Mouse (Mus musculus) hindbrain, embryonic 11.5 days (tissue): Measurements from ENCODE around the gene Fads2. TPM values are rescaled to one million over a fixed set of nuclear protein-coding genes. Genes with fewer than 3 reads are reported as not detected.
A peak's percentile ranks its signal among the peaks of the same experiment; 100 is the strongest.

Experiments
- ATAC-seq: fragments of 200-750 bp; cut with Nextera tagmentation; 2 replicates; pipeline ENCODE4 v1.8.0; 2017; ENCODE audit warnings: mild to moderate bottlenecking, moderate TSS enrichment, moderate library complexity; ENCODE audit not compliant: low FRiP score
- DNase-seq: peaks from one replicate; pipeline ENCODE4 v3.0.0-alpha.2; 2015; ENCODE audit warnings: low spot score
- H3K27ac ChIP-seq: fragments of 300-500 bp; sonication (generic); 2 replicates; pipeline ENCODE4 v1.5.1; 2014; ENCODE audit warnings: mild to moderate bottlenecking, low read depth, low read length
- H3K27me3 ChIP-seq: fragments of 300-500 bp; sonication (generic); 2 replicates; pipeline ENCODE4 v1.6.1; 2014; ENCODE audit warnings: mild to moderate bottlenecking, low read length, moderate library complexity, mixed read lengths; ENCODE audit not compliant: control insufficient read depth, insufficient read depth
- H3K36me3 ChIP-seq: fragments of 300-500 bp; sonication (generic); 2 replicates; pipeline ENCODE4 v1.6.1; 2014; ENCODE audit warnings: mild to moderate bottlenecking, low read length, moderate library complexity, mixed read lengths; ENCODE audit not compliant: control insufficient read depth, insufficient read depth
- H3K4me1 ChIP-seq: fragments of 300-500 bp; sonication (generic); replicated peaks from 2 replicates; pipeline ENCODE4 v1.6.1; 2014; ENCODE audit warnings: low read length, mixed read lengths; ENCODE audit not compliant: control insufficient read depth, insufficient read depth
- H3K4me2 ChIP-seq: fragments of 300-500 bp; sonication (generic); replicated peaks from 2 replicates; pipeline ENCODE4 v1.6.1; 2014; ENCODE audit warnings: mild to moderate bottlenecking, low read depth, low read length
- H3K4me3 ChIP-seq: fragments of 300-500 bp; sonication (generic); 2 replicates; pipeline ENCODE4 v1.5.1; 2014; ENCODE audit warnings: low read depth, low read length
- H3K9ac ChIP-seq: fragments of 300-500 bp; sonication (generic); 2 replicates; pipeline ENCODE4 v1.6.1; 2014; ENCODE audit warnings: low read depth, low read length
- H3K9me3 ChIP-seq: fragments of 300-500 bp; sonication (generic); 2 replicates; pipeline ENCODE4 v1.6.1; 2016; ENCODE audit warnings: low read length; ENCODE audit not compliant: control insufficient read depth
- WGBS: fragments of 180-500 bp; shearing (Covaris S2); extraction: QIAGEN DNeasy Blood & Tissue Kit; methylation state at CpG from one replicate; pipeline ENCODE4 v1.1.7; 2014; 5-methylcytosine and 5-hydroxymethylcytosine counted together
- polyA plus RNA-seq: library from polyadenylated mRNA; unstranded; fragments of >200 nt; fragmentation: Nextera tagmentation; extraction: Ambion mirVana; gene quantifications from 2 replicates; pipeline ENCODE4 v1.2.1, GENCODE M21; 2014

Gene Fads2
- polyA plus RNA-seq, 1 experiment from 2014 or later: 62.9 TPM

GRCm38 (mm10) chr19:10094695-10095094 lies 6.9 kb downstream of the Fads2 start:
- no peak for DNase-seq
- no peak overlapping the region for H3K4me2 ChIP-seq
- H3K36me3 ChIP-seq: peaks cover 17% of the 10 kb centered on the region
- no peaks in the 10 kb centered on the region for H3K9me3 ChIP-seq
- ATAC-seq: no peak
- H3K4me1 ChIP-seq: peaks cover 10% of the 10 kb centered on the region
- WGBS: 86% methylated on average over 4 of the region's 4 CpGs
- H3K4me3 ChIP-seq: no peak overlapping the region
- H3K27ac ChIP-seq: no peak overlapping the region
- H3K9ac ChIP-seq: peak overlapping the region; percentile 23; the same call in 1 of the 2 replicates
- no peaks in the 10 kb centered on the region for H3K27me3 ChIP-seq

DNA sequence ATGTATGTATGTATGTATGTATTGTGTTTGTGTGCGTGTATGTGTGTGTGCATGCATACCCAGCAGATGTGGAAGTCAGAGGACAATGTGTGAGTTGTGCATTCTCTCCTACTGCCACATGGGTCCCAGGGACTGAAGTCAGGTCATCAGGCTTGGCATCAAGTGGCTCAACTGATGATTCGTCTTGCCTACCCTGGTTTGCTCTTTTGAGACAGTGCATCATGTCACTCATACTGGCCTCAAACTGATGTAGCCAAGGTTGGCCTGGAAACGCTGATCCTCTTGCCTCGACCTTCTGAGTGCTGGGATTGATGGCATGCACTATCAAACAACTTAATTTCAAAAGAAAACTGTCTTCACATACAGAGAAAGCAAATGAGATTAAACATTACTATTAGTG lies 7.7 kb downstream of the Fads2 start:
- WGBS: 87% methylated on average over 4 of the region's 4 CpGs
- H3K27me3 ChIP-seq: no peaks in the 10 kb centered on the region

GRCm38 (mm10) chr19:10086976-10087375 lies 14.6 kb downstream of the Fads2 start:
- Histone ChIP-seq H3K4me3 (no peak overlapping the region), H3K27ac (no peak overlapping the region), H3K4me2 (no peak overlapping the region), H3K4me1 (no peaks in the 10 kb centered on the region), H3K9me3 (no peaks in the 10 kb centered on the region), H3K9ac (no peak overlapping the region), H3K36me3 (peaks cover 52% of the 10 kb centered on the region), H3K27me3 (no peaks in the 10 kb centered on the region)
- WGBS: 90% methylated on average over 4 of the region's 4 CpGs
- ATAC-seq (no peak), DNase-seq (no peak)

More for the DNA sequence above, 7.7 kb downstream of the Fads2 start:
- H3K27ac ChIP-seq: no peak overlapping the region
- no peak overlapping the region for H3K9ac ChIP-seq
- DNase-seq: no peak
- no peak overlapping the region for H3K4me2 ChIP-seq
- ATAC-seq: no peak
- H3K36me3 ChIP-seq: peaks cover 22% of the 10 kb centered on the region
- H3K4me1 ChIP-seq: peaks cover 8% of the 10 kb centered on the region
- H3K9me3 ChIP-seq: no peaks in the 10 kb centered on the region
- no peak overlapping the region for H3K4me3 ChIP-seq

DNA sequence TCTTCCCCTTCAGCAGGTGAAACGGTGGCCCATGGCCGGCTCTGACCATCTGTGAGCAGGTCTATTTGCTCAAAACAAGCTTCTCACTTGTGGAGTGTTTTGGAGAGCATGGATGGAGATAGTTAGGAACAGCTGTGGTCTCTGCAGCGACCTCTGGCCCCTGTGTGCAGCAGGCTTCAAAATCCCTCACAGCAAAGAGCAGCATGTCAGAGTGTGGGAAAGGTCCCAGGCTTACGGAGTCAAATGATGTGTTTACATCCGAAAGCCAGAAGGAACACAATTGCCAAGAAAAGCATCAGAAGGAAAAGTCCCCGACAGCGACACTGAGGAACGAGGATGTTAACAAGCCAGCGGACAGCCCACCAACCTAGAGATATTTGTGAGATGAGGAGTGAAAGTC lies 16.1 kb downstream of the Fads2 start:
- H3K27me3 ChIP-seq: no peaks in the 10 kb centered on the region
- no peak overlapping the region for H3K4me2 ChIP-seq
- H3K4me1 ChIP-seq: no peaks in the 10 kb centered on the region
- H3K36me3 ChIP-seq: peaks cover 44% of the 10 kb centered on the region
- no peak overlapping the region for H3K27ac ChIP-seq
- DNase-seq: no peak
- no peak overlapping the region for H3K9ac ChIP-seq
- no peak for ATAC-seq
- no peaks in the 10 kb centered on the region for H3K9me3 ChIP-seq
- no peak overlapping the region for H3K4me3 ChIP-seq
- 88% methylated on average over 9 of the region's 9 CpGs for WGBS

DNA sequence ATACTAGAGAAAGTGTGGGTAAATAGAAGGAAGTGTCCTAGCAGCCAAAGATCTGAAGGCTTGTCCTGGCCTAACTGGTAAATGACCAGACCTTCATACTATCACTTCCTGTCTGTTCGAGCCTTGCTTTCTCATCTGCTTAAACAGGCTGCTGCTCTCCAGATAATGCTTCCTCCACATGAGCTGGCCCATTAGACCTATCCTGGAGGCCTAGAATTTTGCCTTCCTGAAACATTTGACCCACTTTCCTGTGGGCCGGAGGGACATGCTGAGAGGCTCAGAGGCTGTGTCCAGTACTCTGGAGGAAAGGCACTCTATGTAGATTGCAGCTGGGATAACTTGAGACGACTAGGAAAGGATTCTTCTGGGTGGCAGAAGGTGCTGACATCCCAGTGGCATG lies 19.4 kb downstream of the Fads2 start:
- Histone ChIP-seq H3K4me1 (no peaks in the 10 kb centered on the region), H3K4me2 (no peak overlapping the region), H3K9ac (no peak overlapping the region), H3K9me3 (no peaks in the 10 kb centered on the region), H3K27ac (no peak overlapping the region), H3K36me3 (peaks cover 40% of the 10 kb centered on the region), H3K4me3 (no peak overlapping the region), H3K27me3 (no peaks in the 10 kb centered on the region)
- no peak for ATAC-seq
- WGBS: 83% methylated on average over 3 of the region's 3 CpGs
- no peak for DNase-seq

DNA sequence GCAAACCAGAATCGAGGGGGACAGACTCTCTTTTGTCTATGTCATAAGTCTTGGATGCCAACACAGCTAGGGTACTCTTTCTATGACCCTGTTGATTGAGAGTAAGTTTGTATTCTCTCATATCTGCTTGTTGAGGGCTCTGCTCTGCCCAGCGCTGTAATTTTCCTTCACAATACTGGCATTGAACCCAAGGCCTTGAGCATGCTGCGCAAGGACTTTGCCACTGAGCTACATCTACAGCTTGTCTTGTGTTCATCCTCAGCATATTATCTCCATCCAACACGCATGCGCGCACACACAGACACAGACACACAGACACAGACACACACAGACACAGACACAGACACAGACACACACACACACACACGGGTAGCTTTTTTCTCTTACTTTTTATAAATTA lies 21.2 kb downstream of the Fads2 start:
- Histone ChIP-seq H3K4me2 (no peak overlapping the region), H3K36me3 (peaks cover 50% of the 10 kb centered on the region), H3K9ac (no peak overlapping the region), H3K4me1 (no peaks in the 10 kb centered on the region), H3K9me3 (no peaks in the 10 kb centered on the region), H3K4me3 (no peak overlapping the region), H3K27me3 (no peaks in the 10 kb centered on the region), H3K27ac (no peak overlapping the region)
- DNase-seq (no peak), ATAC-seq (no peak)
- 97% methylated on average over 7 of the region's 7 CpGs for WGBS

DNA sequence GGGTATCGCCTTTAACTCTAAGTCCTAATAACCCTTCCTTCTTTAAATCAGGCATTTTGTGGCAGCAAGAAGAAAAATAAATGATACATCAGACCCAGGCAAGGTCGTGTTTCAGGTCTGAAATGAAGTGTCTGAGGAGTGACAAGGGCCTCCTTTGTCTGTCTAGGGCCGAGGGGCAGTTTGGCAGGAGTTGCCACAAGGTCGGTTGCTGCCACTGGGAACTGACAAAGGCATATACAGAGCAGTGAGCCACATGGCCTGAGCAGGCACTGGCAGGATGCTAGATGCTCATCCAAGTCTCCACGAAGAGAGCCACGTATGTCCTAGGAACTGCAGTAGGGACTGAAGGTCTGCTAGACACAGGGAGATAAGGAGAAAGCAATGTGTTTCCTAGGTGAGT lies 23.2 kb downstream of the Fads2 start:
- DNase-seq (no peak), ATAC-seq (no peak)
- H3K4me3 ChIP-seq: no peak overlapping the region
- peaks cover 63% of the 10 kb centered on the region for H3K36me3 ChIP-seq
- no peaks in the 10 kb centered on the region for H3K27me3 ChIP-seq
- H3K27ac ChIP-seq: no peak overlapping the region
- no peak overlapping the region for H3K9ac ChIP-seq
- H3K9me3 ChIP-seq: no peaks in the 10 kb centered on the region
- H3K4me2 ChIP-seq: no peak overlapping the region
- H3K4me1 ChIP-seq: no peaks in the 10 kb centered on the region
- 83% methylated on average over 6 of the region's 6 CpGs for WGBS

- 94% methylated on average over 5 of the region's 5 CpGs for WGBS
- DNase-seq: no peak
- no peak overlapping the region for H3K27ac ChIP-seq
- H3K36me3 ChIP-seq: peaks cover 68% of the 10 kb centered on the region
- no peak overlapping the region for H3K4me3 ChIP-seq
- H3K9me3 ChIP-seq: no peaks in the 10 kb centered on the region
- ATAC-seq: no peak
- H3K9ac ChIP-seq: no peak overlapping the region
- no peaks in the 10 kb centered on the region for H3K4me1 ChIP-seq
- no peaks in the 10 kb centered on the region for H3K27me3 ChIP-seq
- H3K4me2 ChIP-seq: no peak overlapping the region
These were observed 28.4 kb downstream of the Fads2 start for GRCm38 (mm10) chr19:10073145-10073544.

DNA sequence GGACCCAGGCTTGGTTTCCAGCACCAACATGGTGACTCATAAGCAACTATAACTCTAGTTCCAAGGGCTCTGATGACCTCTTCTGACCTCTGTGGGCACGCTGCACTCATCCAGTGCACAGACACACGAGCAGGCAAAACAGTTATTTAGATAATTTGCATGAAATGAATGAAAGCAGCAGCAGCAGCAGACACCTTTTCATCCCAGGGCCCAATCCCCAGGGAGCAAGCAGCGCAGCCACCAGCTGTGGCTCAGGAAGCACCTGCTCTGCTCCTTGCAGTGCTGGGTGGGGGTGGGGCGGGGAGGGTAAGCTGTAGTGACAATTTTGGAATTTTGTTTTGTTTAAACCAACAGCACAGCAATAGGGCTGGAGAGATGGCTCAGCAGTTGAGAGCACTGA lies 29.7 kb downstream of the Fads2 start:
- no peak overlapping the region for H3K4me3 ChIP-seq
- DNase-seq: peak; percentile 22
- H3K4me2 ChIP-seq: no peak overlapping the region
- no peaks in the 10 kb centered on the region for H3K27me3 ChIP-seq
- no peaks in the 10 kb centered on the region for H3K9me3 ChIP-seq
- ATAC-seq: peak; percentile 25; the same call in 1 of the 2 replicates
- H3K4me1 ChIP-seq: no peaks in the 10 kb centered on the region
- no peak overlapping the region for H3K9ac ChIP-seq
- H3K36me3 ChIP-seq: peaks cover 68% of the 10 kb centered on the region
- no peak overlapping the region for H3K27ac ChIP-seq
- WGBS: 56% methylated on average over 4 of the region's 4 CpGs
